ENCODE assay signal across 8 mouse cellular contexts in genomic region chr4:155481381-155482124, GRCm38 (mm10). TPM values are rescaled to one million over a fixed set of nuclear protein-coding genes. Genes with fewer than 3 reads are reported as not detected.
DNase-seq lines count a peak whose midpoint lies in the region; ATAC-seq and TF ChIP-seq lines count a peak whose summit lies in the region.

No protein-coding gene starts in this region.

- dilution Hi-C loops in CH12.LX (cut with MboI; ENCODE audit: extremely low pct_ligation_motif_present, extremely low pct_unique_long_range_greater_than_20kb, low sequenced_read_pairs) = no loop called here

- TF ChIP-seq RAD21 in CH12.LX (IDR thresholded peaks at IDR 0.05; ENCODE audit: low read depth, low read length) = no peak; the same call in none of the 2 replicates

- peak overlapping the region; percentile 77 for H3K9ac ChIP-seq in CH12.LX (ENCODE audit: insufficient read depth, low read depth)
- no peak overlapping the region for H3K9ac ChIP-seq in forebrain, embryonic 11.5 days (ENCODE audit: low read length)
- H3K9ac ChIP-seq in heart, embryonic 16.5 days (ENCODE audit: low read length) = peak overlapping the region; percentile 61
- no peak overlapping the region for H3K9ac ChIP-seq in liver, embryonic 16.5 days (ENCODE audit: low read depth, low read length)
- no peak overlapping the region for H3K9ac ChIP-seq in neural tube, embryonic 12.5 days
- H3K9ac ChIP-seq in stomach, embryonic 16.5 days (ENCODE audit: low read length) = peak overlapping the region; percentile 59

- H3K79me2 ChIP-seq in CH12.LX (replicated peaks; ENCODE audit: control insufficient read depth, extremely low read depth, insufficient read depth, poor library complexity, severe bottlenecking) = no peaks in the 10 kb centered on the region

- peak overlapping the region; percentile 97 for H3K27ac ChIP-seq in CH12.LX (ENCODE audit: insufficient read depth, low read depth)
- H3K27ac ChIP-seq in forebrain, embryonic 11.5 days (ENCODE audit: low read depth, low read length) = no peak overlapping the region
- H3K27ac ChIP-seq in heart, embryonic 16.5 days (ENCODE audit: low read length) = peak overlapping the region; percentile 59
- H3K27ac ChIP-seq in liver, embryonic 16.5 days (ENCODE audit: low read length) = no peak overlapping the region
- H3K27ac ChIP-seq in neural tube, embryonic 12.5 days = no peak overlapping the region
- H3K27ac ChIP-seq in stomach, embryonic 16.5 days (ENCODE audit: low read length) = peak overlapping the region; percentile 48

- H3K27me3 ChIP-seq in CH12.LX (replicated peaks) = no peaks in the 10 kb centered on the region
- no peaks in the 10 kb centered on the region for H3K27me3 ChIP-seq in forebrain, embryonic 11.5 days (ENCODE audit: control insufficient read depth, insufficient read depth, low read length)
- peaks cover 3% of the 10 kb centered on the region; the same call in 1 of the 2 replicates for H3K27me3 ChIP-seq in heart, embryonic 16.5 days (ENCODE audit: control insufficient read depth, insufficient read depth, low read length)
- H3K27me3 ChIP-seq in liver, embryonic 16.5 days (ENCODE audit: control insufficient read depth, insufficient read depth, low read depth, low read length) = no peaks in the 10 kb centered on the region
- H3K27me3 ChIP-seq in neural tube, embryonic 12.5 days (replicated peaks) = no peaks in the 10 kb centered on the region
- H3K27me3 ChIP-seq in stomach, embryonic 16.5 days (ENCODE audit: control insufficient read depth, insufficient read depth, low read length) = no peaks in the 10 kb centered on the region

- no peaks in the 10 kb centered on the region for H3K9me3 ChIP-seq in CH12.LX (replicated peaks; ENCODE audit: low read length)
- H3K9me3 ChIP-seq in forebrain, embryonic 11.5 days (ENCODE audit: control insufficient read depth, low read length) = no peaks in the 10 kb centered on the region
- H3K9me3 ChIP-seq in heart, embryonic 16.5 days (replicated peaks; ENCODE audit: control insufficient read depth, low read length) = no peaks in the 10 kb centered on the region
- no peaks in the 10 kb centered on the region for H3K9me3 ChIP-seq in liver, embryonic 16.5 days (replicated peaks; ENCODE audit: control insufficient read depth, low read length)
- H3K9me3 ChIP-seq in neural tube, embryonic 12.5 days = no peaks in the 10 kb centered on the region
- no peaks in the 10 kb centered on the region for H3K9me3 ChIP-seq in stomach, embryonic 16.5 days (replicated peaks; ENCODE audit: control insufficient read depth, low read length)

- no peak; the same call in 1 of the 2 replicates for TF ChIP-seq POLR2A in CH12.LX (IDR thresholded peaks at IDR 0.05; ENCODE audit: low read depth, low read length)

- H3K4me1 ChIP-seq in CH12.LX (ENCODE audit: control insufficient read depth in 1 of 2, insufficient read depth in 2 of 2) = peaks cover 21 to 51% of the 10 kb centered on the region in 2 experiments
- H3K4me1 ChIP-seq in forebrain, embryonic 11.5 days (replicated peaks; ENCODE audit: control insufficient read depth, insufficient read depth, low read length) = no peaks in the 10 kb centered on the region
- peaks cover 9% of the 10 kb centered on the region for H3K4me1 ChIP-seq in heart, embryonic 16.5 days (ENCODE audit: control insufficient read depth, insufficient read depth, low read length)
- H3K4me1 ChIP-seq in liver, embryonic 16.5 days (ENCODE audit: control insufficient read depth, low read depth, low read length) = peaks cover 6% of the 10 kb centered on the region
- no peaks in the 10 kb centered on the region for H3K4me1 ChIP-seq in neural tube, embryonic 12.5 days
- H3K4me1 ChIP-seq in stomach, embryonic 16.5 days (ENCODE audit: control insufficient read depth, insufficient read depth, low read length) = peaks cover 7% of the 10 kb centered on the region; the same call in 1 of the 2 replicates

- H3K4me2 ChIP-seq in CH12.LX (ENCODE audit: insufficient read depth, low read depth, poor library complexity, severe bottlenecking) = peak overlapping the region; percentile 63
- peak overlapping the region; percentile 28; the same call in 1 of the 2 replicates for H3K4me2 ChIP-seq in forebrain, embryonic 11.5 days (ENCODE audit: low read depth, low read length, severe bottlenecking)
- peak overlapping the region; percentile 64 for H3K4me2 ChIP-seq in heart, embryonic 16.5 days (ENCODE audit: low read depth, low read length)
- peak overlapping the region; percentile 45 for H3K4me2 ChIP-seq in liver, embryonic 16.5 days (ENCODE audit: low read depth, low read length)
- peak overlapping the region; percentile 39; the same call in 1 of the 2 replicates for H3K4me2 ChIP-seq in neural tube, embryonic 12.5 days (replicated peaks)
- H3K4me2 ChIP-seq in stomach, embryonic 16.5 days (ENCODE audit: low read depth, low read length) = peak overlapping the region; percentile 55

- 23% methylated on average over 28 of the region's 28 CpGs for WGBS in forebrain, embryonic 11.5 days
- 16% methylated on average over 28 of the region's 28 CpGs for WGBS in heart, embryonic 16.5 days
- 16% methylated on average over 28 of the region's 28 CpGs for WGBS in liver, embryonic 16.5 days (ENCODE audit: insufficient replicate concordance)
- WGBS in neural tube, embryonic 12.5 days = 26% methylated on average over 28 of the region's 28 CpGs
- 17% methylated on average over 28 of the region's 28 CpGs for WGBS in stomach, embryonic 16.5 days

- peak overlapping the region in 2 of 3 experiments; percentile 23 to 42 for H3K4me3 ChIP-seq in CH12.LX (replicated peaks in 1 of 3; ENCODE audit: low read depth in 2 of 3, low read length in 2 of 3, poor library complexity in 1 of 3)
- H3K4me3 ChIP-seq in forebrain, embryonic 11.5 days (ENCODE audit: low read depth, low read length) = no peak overlapping the region
- peak overlapping the region; percentile 40 for H3K4me3 ChIP-seq in heart, embryonic 16.5 days (ENCODE audit: low read length)
- H3K4me3 ChIP-seq in liver, embryonic 16.5 days (ENCODE audit: low read depth, low read length) = peak overlapping the region; percentile 31
- no peak overlapping the region for H3K4me3 ChIP-seq in neural tube, embryonic 12.5 days
- peak overlapping the region; percentile 28 for H3K4me3 ChIP-seq in stomach, embryonic 16.5 days (replicated peaks; ENCODE audit: low read length)

- in situ Hi-C loops in CH12.LX (cut with MboI; ENCODE audit: low pct_ligation_motif_present, low pct_unique_long_range_greater_than_20kb, low sequenced_read_pairs) = loop anchor here (5.0 to 10.0 kb wide), 2 partner anchors 86 to 213 kb away; partner anchors contain the start of gene Fndc10

- DNase-seq in CH12.LX (ENCODE audit: extremely low read depth) = peak; percentile 86
- peak; percentile 65 for DNase-seq in c-Kit-positive CD71-positive TER-119-negative erythroid progenitor cells, embryonic 14.5 days (ENCODE audit: low read depth)
- DNase-seq in forebrain, embryonic 11.5 days (ENCODE audit: low spot score) = peak; percentile 93
- peak; percentile 57 to 86 for DNase-seq in kidney, postnatal 36 days

- peak; percentile 61 to 99 for TF ChIP-seq CTCF in CH12.LX (conservative IDR thresholded peaks at IDR 0.05 in 1 of 2, IDR thresholded peaks at IDR 0.05 in 1 of 2; ENCODE audit: low read depth in 2 of 2, low read length in 2 of 2)

- peak; percentile 15; the same call in 1 of the 2 replicates for TF ChIP-seq EP300 in CH12.LX (IDR thresholded peaks at IDR 0.05; ENCODE audit: low read length)

- H3K36me3 ChIP-seq in CH12.LX (replicated peaks in 1 of 2; ENCODE audit: control insufficient read depth in 1 of 2, insufficient read depth in 1 of 2, low read length in 1 of 2) = no peaks in the 10 kb centered on the region
- H3K36me3 ChIP-seq in forebrain, embryonic 11.5 days (ENCODE audit: control insufficient read depth, insufficient read depth, low read length) = no peaks in the 10 kb centered on the region
- no peaks in the 10 kb centered on the region for H3K36me3 ChIP-seq in heart, embryonic 16.5 days (ENCODE audit: control insufficient read depth, insufficient read depth)
- no peaks in the 10 kb centered on the region for H3K36me3 ChIP-seq in liver, embryonic 16.5 days (ENCODE audit: control insufficient read depth, insufficient read depth)
- H3K36me3 ChIP-seq in neural tube, embryonic 12.5 days = no peaks in the 10 kb centered on the region
- H3K36me3 ChIP-seq in stomach, embryonic 16.5 days (ENCODE audit: control insufficient read depth, insufficient read depth, low read length) = no peaks in the 10 kb centered on the region

- ATAC-seq in forebrain, embryonic 11.5 days (replicated peaks; ENCODE audit: low FRiP score) = peak; percentile 55; the same call in 1 of the 2 replicates
- ATAC-seq in heart, embryonic 16.5 days (replicated peaks; ENCODE audit: extremely low read depth, insufficient read depth, low FRiP score) = peak; percentile 82
- peak; percentile 67 for ATAC-seq in liver, embryonic 16.5 days (ENCODE audit: low read depth)
- ATAC-seq in neural tube, embryonic 12.5 days (ENCODE audit: low FRiP score, low read depth) = 0 out of 2 replicates have a peak, but pooled peaks have one; percentile 48
- ATAC-seq in stomach, embryonic 16.5 days (ENCODE audit: insufficient read depth, low FRiP score) = peak; percentile 77

TF ChIP-seq in CH12.LX, 34 proteins besides CTCF, POLR2A, EP300 and RAD21 (continues in another document):
- TF ChIP-seq GABPA (IDR thresholded peaks at IDR 0.05; ENCODE audit: insufficient replicate concordance, low read depth, low read length) (no peak), JUN (IDR thresholded peaks at IDR 0.05; ENCODE audit: insufficient read depth, low read depth, low read length) (no peak)

RNA-seq across cellular contexts. Expression of gene Gnb1, which starts 9.6 kb away (rescaled TPM):
- 106 and 134 TPM in 2 replicates for total RNA-seq in CH12.LX (2012; rRNA removed)
- 72.8 and 88.0 TPM in 2 replicates for total RNA-seq in CH12.LX (2014; rRNA removed)
- 407 and 450 TPM in 2 replicates for polyA plus RNA-seq in CH12.LX (2012; ENCODE audit: insufficient read length, low read depth)
- 745 and 764 TPM in 2 replicates for polyA plus RNA-seq in forebrain, embryonic 11.5 days (2014; fragmentation: Nextera tagmentation; extraction: Ambion mirVana)
- polyA plus RNA-seq in heart, embryonic 16.5 days (2015; fragmentation: Nextera tagmentation; extraction: Ambion mirVana) = 316 and 336 TPM in 2 replicates
- polyA plus RNA-seq in liver, embryonic 16.5 days (2015; fragmentation: Nextera tagmentation; extraction: Ambion mirVana) = 77.3 and 85.9 TPM in 2 replicates
- 762 and 837 TPM in 2 replicates for polyA plus RNA-seq in neural tube, embryonic 12.5 days (2016; fragmentation: Nextera tagmentation; extraction: Ambion mirVana)
- 312 and 332 TPM in 2 replicates for polyA plus RNA-seq in stomach, embryonic 16.5 days (2015; fragmentation: Nextera tagmentation; extraction: Ambion mirVana)

RNA-seq across cellular contexts. Expression of gene Tmem52, which starts 12.6 kb away (rescaled TPM):
- total RNA-seq in CH12.LX (2012; rRNA removed) (0.13 and 0.59 TPM in 2 replicates), CH12.LX (2014; rRNA removed) (not detected in 2 replicates)
- polyA plus RNA-seq in CH12.LX (2012; ENCODE audit: insufficient read length, low read depth) = 0.34 TPM in 1 of 2 replicates, not detected in the other
- not detected in 2 replicates for polyA plus RNA-seq in forebrain, embryonic 11.5 days (2014; fragmentation: Nextera tagmentation; extraction: Ambion mirVana)
- not detected in 2 replicates for polyA plus RNA-seq in heart, embryonic 16.5 days (2015; fragmentation: Nextera tagmentation; extraction: Ambion mirVana)
- 0.33 and 0.64 TPM in 2 replicates for polyA plus RNA-seq in liver, embryonic 16.5 days (2015; fragmentation: Nextera tagmentation; extraction: Ambion mirVana)
- not detected in 2 replicates for polyA plus RNA-seq in neural tube, embryonic 12.5 days (2016; fragmentation: Nextera tagmentation; extraction: Ambion mirVana)
- 2.6 TPM in 1 of 2 replicates, not detected in the other for polyA plus RNA-seq in stomach, embryonic 16.5 days (2015; fragmentation: Nextera tagmentation; extraction: Ambion mirVana)

Comparison
In these comparisons a context has a peak if more than half of its experiments do, and no peak if none do; other contexts are left out.
1. H3K27ac ChIP-seq: peak in CH12.LX (single experiment), heart, embryonic 16.5 days (single experiment) and stomach, embryonic 16.5 days (single experiment); none in forebrain, embryonic 11.5 days (single experiment), liver, embryonic 16.5 days (single experiment) and neural tube, embryonic 12.5 days (single experiment).
2. H3K4me3 ChIP-seq: peak in CH12.LX (2 of 3), heart, embryonic 16.5 days (single experiment), liver, embryonic 16.5 days (single experiment) and stomach, embryonic 16.5 days (single experiment); none in forebrain, embryonic 11.5 days (single experiment) and neural tube, embryonic 12.5 days (single experiment).
3. H3K9ac ChIP-seq: peak in CH12.LX (single experiment), heart, embryonic 16.5 days (single experiment) and stomach, embryonic 16.5 days (single experiment); none in forebrain, embryonic 11.5 days (single experiment), liver, embryonic 16.5 days (single experiment) and neural tube, embryonic 12.5 days (single experiment).
4. Peak in every context shown above with its lines, with median percentiles within 50 percentile points of each other: DNase-seq, H3K4me2 ChIP-seq and ATAC-seq.